Mouse (Mus musculus) midbrain, embryonic 11.5 days (tissue): ENCODE measurements at regions not wholly inside any gene's neighbourhood (a gene's known extent, or its start where the extent isn't known, plus 50 kb on each side); places are given as distances from the start of the nearest gene placed in this dataset.

Experiments
- ATAC-seq: fragments of 200-750 bp; cut with Nextera tagmentation; 2 replicates; pipeline ENCODE4 v1.8.0; 2017; ENCODE audit warnings: moderate TSS enrichment, moderate library complexity; ENCODE audit not compliant: low FRiP score
- DNase-seq: peaks from one replicate; pipeline ENCODE4 v3.0.0; 2015; ENCODE audit warnings: low spot score; ENCODE audit errors: missing footprints
- H3K27ac ChIP-seq: fragments of 300-500 bp; sonication (generic); 2 replicates; pipeline ENCODE4 v1.5.1; 2014; ENCODE audit warnings: low read depth, low read length
- H3K27me3 ChIP-seq: fragments of 300-500 bp; sonication (generic); 2 replicates; pipeline ENCODE4 v1.6.1; 2014; ENCODE audit warnings: mild to moderate bottlenecking, low read length, moderate library complexity, mixed read lengths; ENCODE audit not compliant: control insufficient read depth, insufficient read depth
- H3K36me3 ChIP-seq: fragments of 300-500 bp; sonication (generic); 2 replicates; pipeline ENCODE4 v1.6.1; 2014; ENCODE audit warnings: mild to moderate bottlenecking, low read length, moderate library complexity, mixed read lengths; ENCODE audit not compliant: control insufficient read depth, insufficient read depth
- H3K4me1 ChIP-seq: fragments of 300-500 bp; sonication (generic); 2 replicates; pipeline ENCODE4 v1.6.1; 2014; ENCODE audit warnings: low read length; ENCODE audit not compliant: control insufficient read depth, insufficient read depth
- H3K4me2 ChIP-seq: fragments of 300-500 bp; sonication (generic); 2 replicates; pipeline ENCODE4 v1.6.1; 2014; ENCODE audit warnings: mild to moderate bottlenecking, moderate library complexity
- H3K4me3 ChIP-seq: fragments of 300-500 bp; sonication (generic); 2 replicates; pipeline ENCODE4 v1.5.1; 2014; ENCODE audit warnings: low read depth, low read length
- H3K9ac ChIP-seq: fragments of 300-500 bp; sonication (generic); 2 replicates; pipeline ENCODE4 v1.6.1; 2014; ENCODE audit warnings: low read length
- H3K9me3 ChIP-seq: fragments of 300-500 bp; sonication (generic); 2 replicates; pipeline ENCODE4 v1.6.1; 2016; ENCODE audit warnings: low read length; ENCODE audit not compliant: control insufficient read depth
- WGBS: fragments of 180-500 bp; shearing (Covaris S2); extraction: QIAGEN DNeasy Blood & Tissue Kit; methylation state at CpG from one replicate; pipeline ENCODE4 v1.1.7; 2014; 5-methylcytosine and 5-hydroxymethylcytosine counted together

GRCm38 (mm10) chr13:50999738-51000137, 100.9 kb upstream of the Spin1 start:
- 85% methylated on average over 4 of the region's 4 CpGs for WGBS
- H3K4me2 ChIP-seq: no peak overlapping the region
- H3K27ac ChIP-seq: no peak overlapping the region
- H3K4me3 ChIP-seq: no peak overlapping the region
- ATAC-seq (no peak), DNase-seq (no peak)
- H3K27me3 ChIP-seq: no peaks in the 10 kb centered on the region
- no peak overlapping the region for H3K9ac ChIP-seq
- H3K4me1 ChIP-seq: no peaks in the 10 kb centered on the region
- no peaks in the 10 kb centered on the region for H3K36me3 ChIP-seq
- H3K9me3 ChIP-seq: no peaks in the 10 kb centered on the region

- Histone ChIP-seq H3K9me3 (no peaks in the 10 kb centered on the region), H3K4me1 (no peaks in the 10 kb centered on the region), H3K9ac (no peak overlapping the region), H3K27ac (no peak overlapping the region), H3K4me3 (no peak overlapping the region), H3K27me3 (no peaks in the 10 kb centered on the region), H3K4me2 (no peak overlapping the region), H3K36me3 (no peaks in the 10 kb centered on the region)
- ATAC-seq: no peak
- WGBS: 70% methylated on average over 3 of the region's 3 CpGs
- DNase-seq: no peak
Observed at GRCm38 (mm10) chr13:51004827-51005226, 95.9 kb upstream of the Spin1 start.

- Histone ChIP-seq H3K9me3 (no peaks in the 10 kb centered on the region), H3K27ac (no peak overlapping the region), H3K9ac (no peak overlapping the region), H3K4me3 (no peak overlapping the region), H3K27me3 (no peaks in the 10 kb centered on the region), H3K36me3 (no peaks in the 10 kb centered on the region), H3K4me2 (no peak overlapping the region), H3K4me1 (no peaks in the 10 kb centered on the region)
- WGBS: 89% methylated on average over 7 of the region's 7 CpGs
- ATAC-seq: no peak
- DNase-seq: no peak
Observed at GRCm38 (mm10) chr13:51010736-51011135, 89.9 kb upstream of the Spin1 start.

- H3K27ac ChIP-seq: no peak overlapping the region
- H3K4me1 ChIP-seq: no peaks in the 10 kb centered on the region
- no peak overlapping the region for H3K9ac ChIP-seq
- 78% methylated on average over 3 of the region's 3 CpGs for WGBS
- H3K4me2 ChIP-seq: no peak overlapping the region
- H3K27me3 ChIP-seq: no peaks in the 10 kb centered on the region
- no peaks in the 10 kb centered on the region for H3K36me3 ChIP-seq
- H3K9me3 ChIP-seq: no peaks in the 10 kb centered on the region
- DNase-seq: no peak
- no peak overlapping the region for H3K4me3 ChIP-seq
- no peak for ATAC-seq
Observed at GRCm38 (mm10) chr13:51016209-51016608, 84.5 kb upstream of the Spin1 start.

GRCm38 (mm10) chr13:51016956-51017703, 83.5 kb upstream of the Spin1 start:
- Histone ChIP-seq H3K27ac (no peak overlapping the region), H3K9ac (no peak overlapping the region), H3K27me3 (no peaks in the 10 kb centered on the region), H3K4me3 (no peak overlapping the region), H3K4me2 (no peak overlapping the region), H3K9me3 (no peaks in the 10 kb centered on the region), H3K4me1 (no peaks in the 10 kb centered on the region), H3K36me3 (no peaks in the 10 kb centered on the region)
- DNase-seq: no peak
- 79% methylated on average over 16 of the region's 16 CpGs for WGBS
- no peak for ATAC-seq

- H3K9me3 ChIP-seq: no peaks in the 10 kb centered on the region
- H3K36me3 ChIP-seq: no peaks in the 10 kb centered on the region
- no peaks in the 10 kb centered on the region for H3K4me1 ChIP-seq
- no peak overlapping the region for H3K27ac ChIP-seq
- DNase-seq (peak; percentile 87), ATAC-seq (no peak)
- H3K27me3 ChIP-seq: no peaks in the 10 kb centered on the region
- H3K4me3 ChIP-seq: no peak overlapping the region
- WGBS: 60% methylated on average over 10 of the region's 10 CpGs
- no peak overlapping the region for H3K4me2 ChIP-seq
- no peak overlapping the region for H3K9ac ChIP-seq
Observed at GRCm38 (mm10) chr13:51017727-51018321, 82.9 kb upstream of the Spin1 start.

GRCm38 (mm10) chr13:51018366-51018765, 82.3 kb upstream of the Spin1 start:
- no peak overlapping the region for H3K27ac ChIP-seq
- 75% methylated on average over 10 of the region's 10 CpGs for WGBS

GRCm38 (mm10) chr13:51022401-51023250, 78.1 kb upstream of the Spin1 start:
- ATAC-seq (no peak), DNase-seq (no peak)
- Histone ChIP-seq H3K4me2 (no peak overlapping the region), H3K9ac (no peak overlapping the region), H3K27ac (no peak overlapping the region), H3K36me3 (no peaks in the 10 kb centered on the region), H3K4me3 (no peak overlapping the region), H3K4me1 (no peaks in the 10 kb centered on the region), H3K9me3 (no peaks in the 10 kb centered on the region), H3K27me3 (no peaks in the 10 kb centered on the region)
- WGBS: 75% methylated on average over 13 of the region's 13 CpGs

More at GRCm38 (mm10) chr13:51018366-51018765, 82.3 kb upstream of the Spin1 start:
- no peak for ATAC-seq
- no peaks in the 10 kb centered on the region for H3K36me3 ChIP-seq
- no peak overlapping the region for H3K9ac ChIP-seq
- H3K4me1 ChIP-seq: no peaks in the 10 kb centered on the region
- no peaks in the 10 kb centered on the region for H3K27me3 ChIP-seq
- no peak overlapping the region for H3K4me2 ChIP-seq
- no peak overlapping the region for H3K4me3 ChIP-seq
- no peak for DNase-seq
- no peaks in the 10 kb centered on the region for H3K9me3 ChIP-seq

- Histone ChIP-seq H3K9ac (no peak overlapping the region), H3K27ac (no peak overlapping the region), H3K4me2 (no peak overlapping the region), H3K4me1 (no peaks in the 10 kb centered on the region), H3K9me3 (no peaks in the 10 kb centered on the region), H3K4me3 (no peak overlapping the region), H3K36me3 (no peaks in the 10 kb centered on the region), H3K27me3 (no peaks in the 10 kb centered on the region)
- 90% methylated on average over 11 of the region's 11 CpGs for WGBS
- ATAC-seq (no peak), DNase-seq (no peak)
Observed at GRCm38 (mm10) chr13:51023271-51023670, 77.4 kb upstream of the Spin1 start.
